Mouse (Mus musculus): ENCODE data around the gene Nt5m. TPM values are rescaled to one million over a fixed set of nuclear protein-coding genes. Genes with fewer than 3 reads are reported as not detected.
"Not testable (repeated sequence)": the region's sequence is repeated elsewhere in the genome, so short reads cannot be mapped to it uniquely, and the experiment has no call there.

Nt5m gene
- total and polyA plus RNA-seq, 3 experiments, result 11.7 to 19.3 (median 14.0) TPM

DNA sequence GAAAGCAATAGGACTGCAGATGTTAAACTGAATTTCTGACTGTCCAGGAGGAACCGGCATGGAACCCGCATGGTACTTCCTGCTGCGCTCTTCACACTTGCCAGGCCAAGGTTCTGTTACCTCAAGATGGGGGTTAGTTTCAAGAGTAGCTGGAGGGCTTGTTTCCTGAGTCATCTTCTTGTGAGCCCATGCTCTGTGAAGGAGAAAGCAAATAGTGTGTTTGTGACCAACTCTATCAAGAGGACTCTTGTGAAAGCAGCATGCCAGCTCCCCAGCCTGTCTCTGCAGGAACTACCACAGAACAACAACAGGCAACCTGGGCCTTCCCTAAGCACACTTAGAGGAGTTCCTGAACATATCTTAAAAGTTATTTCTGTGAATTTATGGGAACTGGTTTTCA, 21.3 kb upstream of the Nt5m start:
- no peak for DNase-seq (ENCODE audit: low spot score)
- Histone ChIP-seq H3K4me3 (ENCODE audit: low read depth, low read length) (no peak overlapping the region), H3K27me3 (ENCODE audit: insufficient read depth, low read length) (no peaks in the 10 kb centered on the region), H3K36me3 (replicated peaks) (peaks cover 85% of the 10 kb centered on the region), H3K9me3 (replicated peaks) (no peaks in the 10 kb centered on the region), H3K4me1 (ENCODE audit: insufficient read depth, low read depth, low read length) (no peaks in the 10 kb centered on the region)
- ATAC-seq (ENCODE audit: extremely low read depth, insufficient number of reproducible peaks, low FRiP score, poor library complexity, severe bottlenecking), result no peak
- TF ChIP-seq GATA1 (IDR thresholded peaks at IDR 0.05; ENCODE audit: borderline replicate concordance, low read length) (no peak), CTCF (IDR thresholded peaks at IDR 0.05; ENCODE audit: low read depth, low read length) (no peak), GATA2 (IDR thresholded peaks at IDR 0.05; ENCODE audit: borderline replicate concordance, low read depth, low read length) (no peak), POLR2AphosphoS5 (IDR thresholded peaks at IDR 0.05; ENCODE audit: insufficient replicate concordance, low read depth, low read length) (no peak), TAL1 (conservative IDR thresholded peaks at IDR 0.05; ENCODE audit: low read depth, low read length) (no peak)

DNA sequence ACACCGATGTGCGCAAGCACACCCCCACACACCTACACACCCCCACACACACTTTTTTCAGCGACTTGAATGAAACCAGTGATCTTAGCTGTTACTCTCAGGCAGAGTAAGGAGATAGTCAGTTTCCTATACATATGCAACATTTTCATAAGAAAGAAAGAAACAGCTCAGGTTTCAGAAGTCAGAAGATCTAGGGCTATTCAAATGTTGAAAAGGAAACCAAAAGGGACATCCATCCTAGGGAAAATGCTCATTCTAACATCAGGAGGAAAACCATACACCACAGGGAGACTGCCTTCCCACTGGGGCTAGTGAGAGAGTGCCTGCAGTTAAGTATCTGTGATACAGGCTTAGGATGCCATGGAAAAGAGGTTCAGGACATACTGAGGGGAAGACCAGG, 17.6 kb upstream of the Nt5m start:
- Histone ChIP-seq H3K9me3 (replicated peaks) (no peaks in the 10 kb centered on the region), H3K36me3 (replicated peaks) (peaks cover 97% of the 10 kb centered on the region), H3K4me3 (ENCODE audit: low read depth, low read length) (no peak overlapping the region), H3K4me1 (ENCODE audit: insufficient read depth, low read depth, low read length) (peaks cover 2% of the 10 kb centered on the region; the same call in 1 of the 2 replicates), H3K27me3 (ENCODE audit: insufficient read depth, low read length) (no peaks in the 10 kb centered on the region)
- ATAC-seq (ENCODE audit: extremely low read depth, insufficient number of reproducible peaks, low FRiP score, poor library complexity, severe bottlenecking) (no peak), DNase-seq (ENCODE audit: low spot score) (no peak)
- TF ChIP-seq GATA1 (IDR thresholded peaks at IDR 0.05; ENCODE audit: borderline replicate concordance, low read length), result no peak
- TF ChIP-seq GATA2 (IDR thresholded peaks at IDR 0.05; ENCODE audit: borderline replicate concordance, low read depth, low read length), result no peak
- no peak for TF ChIP-seq TAL1 (conservative IDR thresholded peaks at IDR 0.05; ENCODE audit: low read depth, low read length)
- no peak for TF ChIP-seq POLR2AphosphoS5 (IDR thresholded peaks at IDR 0.05; ENCODE audit: insufficient replicate concordance, low read depth, low read length)
- TF ChIP-seq CTCF (IDR thresholded peaks at IDR 0.05; ENCODE audit: low read depth, low read length), result no peak

DNA sequence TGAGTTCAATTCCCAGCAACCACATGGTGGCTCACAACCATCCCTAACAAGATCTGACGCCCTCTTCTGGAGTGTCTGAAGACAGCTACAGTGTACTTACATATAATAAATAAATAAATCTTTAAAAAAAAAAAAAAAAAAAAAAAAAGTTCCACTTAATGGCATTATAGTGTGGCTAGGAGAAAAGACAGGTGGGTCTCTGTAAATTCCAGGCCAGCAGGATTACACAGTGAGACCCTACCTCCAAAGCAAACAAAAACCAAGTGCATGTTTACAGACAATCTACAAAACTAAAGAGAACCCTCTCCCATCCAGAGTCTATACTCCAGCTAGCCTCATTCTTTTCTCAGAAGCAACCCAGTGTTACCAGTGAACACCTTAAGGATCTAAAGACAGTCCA, 1.5 kb upstream of the Nt5m start:
- not testable (repeated sequence) for DNase-seq (ENCODE audit: low spot score); H3K9me3 ChIP-seq (replicated peaks); H3K27me3 ChIP-seq (ENCODE audit: insufficient read depth, low read length); ATAC-seq (ENCODE audit: extremely low read depth, insufficient number of reproducible peaks, low FRiP score, poor library complexity, severe bottlenecking)
- Histone ChIP-seq H3K4me1 (ENCODE audit: insufficient read depth, low read depth, low read length) (peaks cover 36% of the 10 kb centered on the region), H3K4me3 (ENCODE audit: low read depth, low read length) (peak overlapping the region; percentile 96; the same call in 1 of the 2 replicates), H3K36me3 (replicated peaks) (peaks cover 73% of the 10 kb centered on the region)

DNA sequence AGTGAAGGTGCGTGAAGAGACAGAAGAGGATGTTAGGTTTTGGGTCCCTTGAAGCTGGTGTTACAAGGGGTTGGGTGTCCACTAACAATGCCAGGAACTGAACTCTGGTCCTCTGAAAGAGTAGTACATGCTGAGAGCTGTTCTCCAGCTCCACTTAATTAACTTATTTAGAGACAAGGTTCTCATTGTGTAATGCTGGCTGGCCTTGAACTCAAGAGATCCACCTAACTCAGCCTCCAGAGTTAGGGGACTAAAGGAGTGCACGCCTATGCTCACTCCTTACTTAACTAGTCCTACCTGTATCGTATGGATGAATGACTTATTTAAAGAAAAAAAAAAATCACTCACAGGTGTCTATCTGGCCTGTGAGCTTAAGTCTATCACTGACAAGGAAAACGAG, 821 bp upstream of the Nt5m start:
- H3K36me3 ChIP-seq (replicated peaks), result peaks cover 73% of the 10 kb centered on the region
- H3K27me3 ChIP-seq (ENCODE audit: insufficient read depth, low read length), result no peaks in the 10 kb centered on the region
- no peaks in the 10 kb centered on the region for H3K9me3 ChIP-seq (replicated peaks)
- no peak for DNase-seq (ENCODE audit: low spot score)
- no peak for ATAC-seq (ENCODE audit: extremely low read depth, insufficient number of reproducible peaks, low FRiP score, poor library complexity, severe bottlenecking)
- peak overlapping the region; percentile 96 for H3K4me3 ChIP-seq (ENCODE audit: low read depth, low read length)
- no peak for TF ChIP-seq TAL1 (conservative IDR thresholded peaks at IDR 0.05; ENCODE audit: low read depth, low read length)
- TF ChIP-seq GATA1 (IDR thresholded peaks at IDR 0.05; ENCODE audit: borderline replicate concordance, low read length), result no peak
- no peak for TF ChIP-seq GATA2 (IDR thresholded peaks at IDR 0.05; ENCODE audit: borderline replicate concordance, low read depth, low read length)
- TF ChIP-seq CTCF (IDR thresholded peaks at IDR 0.05; ENCODE audit: low read depth, low read length), result no peak
- TF ChIP-seq POLR2AphosphoS5 (IDR thresholded peaks at IDR 0.05; ENCODE audit: insufficient replicate concordance, low read depth, low read length), result no peak
- H3K4me1 ChIP-seq (ENCODE audit: insufficient read depth, low read depth, low read length), result peaks cover 36% of the 10 kb centered on the region

DNA sequence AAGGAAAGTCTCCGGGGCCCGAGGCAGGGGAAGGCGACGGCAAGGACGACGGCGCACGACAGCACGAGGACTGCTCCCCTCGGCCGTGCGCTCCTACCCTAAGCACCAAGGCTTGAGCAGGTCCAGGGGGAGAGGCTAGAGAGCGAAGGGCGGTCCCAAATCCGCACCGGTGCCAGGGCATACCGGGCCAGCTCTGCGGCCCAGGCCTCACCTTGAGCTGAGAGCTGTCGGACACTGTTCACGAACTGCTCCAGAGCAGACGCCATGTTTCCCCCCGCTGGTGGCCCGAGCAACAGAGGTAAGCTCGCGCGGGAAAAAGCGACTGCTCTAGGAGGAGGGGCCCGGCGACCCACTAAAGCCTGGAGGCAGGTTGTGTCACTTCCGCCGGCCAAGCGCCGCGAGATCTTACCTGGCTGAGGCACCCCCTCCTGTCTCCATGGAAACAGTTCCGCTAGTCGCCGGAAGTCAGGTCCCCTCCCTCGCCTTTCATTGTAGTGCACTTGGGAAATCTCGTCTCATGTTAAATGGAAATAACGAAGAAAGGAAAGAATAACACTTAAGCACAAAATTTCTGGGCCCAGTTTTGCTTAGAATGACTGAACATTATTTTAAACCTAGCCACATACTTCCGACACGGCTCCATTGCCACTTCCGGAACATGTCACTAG, 346 bp downstream of the Nt5m start, which contains the start of gene Cops3:
Cops3 (minus strand) TSS at position 380 of the 668 bp plus-strand sequence.
- no peaks in the 10 kb centered on the region for H3K9me3 ChIP-seq (replicated peaks)
- H3K4me3 ChIP-seq (ENCODE audit: low read depth, low read length), result peak within 1 kb of the TSS; percentile 96
- ATAC-seq (ENCODE audit: extremely low read depth, insufficient number of reproducible peaks, low FRiP score, poor library complexity, severe bottlenecking) (peak; percentile 80), DNase-seq (ENCODE audit: low spot score) (peak; percentile 98)
- no peak for TF ChIP-seq GATA1 (IDR thresholded peaks at IDR 0.05; ENCODE audit: borderline replicate concordance, low read length)
- TF ChIP-seq TAL1 (conservative IDR thresholded peaks at IDR 0.05; ENCODE audit: low read depth, low read length), result no peak
- no peak for TF ChIP-seq GATA2 (IDR thresholded peaks at IDR 0.05; ENCODE audit: borderline replicate concordance, low read depth, low read length)
- no peak for TF ChIP-seq POLR2AphosphoS5 (IDR thresholded peaks at IDR 0.05; ENCODE audit: insufficient replicate concordance, low read depth, low read length)
- no peak for TF ChIP-seq CTCF (IDR thresholded peaks at IDR 0.05; ENCODE audit: low read depth, low read length)
- peaks cover 40% of the 10 kb centered on the region for H3K4me1 ChIP-seq (ENCODE audit: insufficient read depth, low read depth, low read length)
- H3K27me3 ChIP-seq (ENCODE audit: insufficient read depth, low read length), result no peaks in the 10 kb centered on the region
- H3K36me3 ChIP-seq (replicated peaks), result peaks cover 70% of the 10 kb centered on the region

DNA sequence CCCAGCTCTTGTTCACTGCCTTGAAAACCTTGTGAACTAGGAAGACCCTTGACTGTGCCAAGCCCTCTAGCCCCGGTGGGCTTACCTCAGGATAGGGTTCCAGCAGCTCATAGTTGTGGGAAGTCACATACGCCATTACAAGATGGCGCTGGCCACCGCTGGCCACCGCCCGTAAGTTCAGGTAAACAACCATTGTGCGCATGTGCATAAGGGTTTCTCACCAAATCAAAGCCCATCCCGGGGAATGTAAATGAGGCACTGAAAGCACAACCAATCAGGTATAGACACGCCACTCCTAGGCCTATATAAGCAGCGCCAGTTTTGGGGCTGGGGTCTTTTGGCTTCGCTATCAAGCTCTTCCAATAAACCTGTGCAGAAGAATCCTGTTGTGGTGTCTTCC, 7.1 kb downstream of the Nt5m start:
- Histone ChIP-seq H3K27me3 (ENCODE audit: insufficient read depth, low read length) (no peaks in the 10 kb centered on the region), H3K36me3 (replicated peaks) (peaks cover 66% of the 10 kb centered on the region), H3K9me3 (replicated peaks) (no peaks in the 10 kb centered on the region), H3K4me1 (ENCODE audit: insufficient read depth, low read depth, low read length) (peaks cover 48% of the 10 kb centered on the region), H3K4me3 (ENCODE audit: low read depth, low read length) (no peak overlapping the region)
- ATAC-seq (ENCODE audit: extremely low read depth, insufficient number of reproducible peaks, low FRiP score, poor library complexity, severe bottlenecking) (no peak), DNase-seq (ENCODE audit: low spot score) (no peak)
- TF ChIP-seq CTCF (IDR thresholded peaks at IDR 0.05; ENCODE audit: low read depth, low read length) (no peak), GATA2 (IDR thresholded peaks at IDR 0.05; ENCODE audit: borderline replicate concordance, low read depth, low read length) (no peak), TAL1 (conservative IDR thresholded peaks at IDR 0.05; ENCODE audit: low read depth, low read length) (no peak), GATA1 (IDR thresholded peaks at IDR 0.05; ENCODE audit: borderline replicate concordance, low read length) (no peak), POLR2AphosphoS5 (IDR thresholded peaks at IDR 0.05; ENCODE audit: insufficient replicate concordance, low read depth, low read length) (no peak)

Measured in G1E (cell line).